In the genomic region with DNA sequence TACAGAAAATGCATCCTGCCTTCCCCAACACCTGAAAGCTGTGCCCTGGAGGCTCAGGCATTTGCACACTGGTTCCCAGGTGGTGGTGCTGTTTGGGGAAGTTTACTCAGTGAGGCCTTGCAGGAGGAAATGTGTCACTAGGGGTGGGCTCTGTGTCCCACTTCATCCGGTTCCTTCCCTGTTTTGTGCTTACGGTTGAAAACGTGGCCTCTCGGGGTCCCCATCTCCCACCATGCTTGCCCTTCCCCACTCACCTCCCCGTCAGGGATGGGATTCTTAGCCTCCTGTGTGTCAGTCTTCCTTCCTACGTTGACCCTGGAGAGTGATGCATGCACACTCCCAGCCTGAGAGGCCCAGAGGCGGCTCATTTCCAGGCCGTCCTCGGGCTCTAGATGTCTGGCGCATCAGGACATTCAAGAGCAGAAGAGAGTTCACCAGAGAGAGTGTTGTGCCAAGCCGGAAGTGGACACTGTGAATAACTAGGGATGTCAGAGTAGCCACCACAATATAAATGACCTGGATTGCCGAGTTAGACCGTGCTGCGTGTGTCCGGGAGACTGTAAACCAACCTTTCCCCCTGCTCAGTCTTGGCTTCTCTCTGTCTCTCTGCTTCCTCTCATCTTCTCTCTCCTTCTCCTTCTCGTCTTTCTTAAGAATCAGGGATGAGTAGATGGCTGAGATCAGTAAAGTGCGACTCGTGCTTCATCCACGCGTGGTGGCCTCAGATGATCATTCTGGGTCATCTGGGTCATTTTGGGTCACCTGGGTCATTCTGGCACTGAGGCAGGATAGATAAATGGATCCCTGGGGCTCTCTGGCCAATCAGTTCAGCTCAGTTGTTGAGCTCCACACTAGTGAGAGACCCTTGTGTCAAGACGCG, we compare ENCODE assay signal across 8 mouse cellular contexts. TPM values are rescaled to one million over a fixed set of nuclear protein-coding genes. Genes with fewer than 3 reads are reported as not detected.
DNase-seq lines count a peak whose midpoint lies in the region; ATAC-seq lines count a peak whose summit lies in the region.

No protein-coding gene starts in this region.

- peak overlapping the region; percentile 93; the same call in 1 of the 2 replicates for H3K4me2 ChIP-seq in forebrain, embryonic 11.5 days (ENCODE audit: low read depth, low read length, severe bottlenecking)
- no peak overlapping the region for H3K4me2 ChIP-seq in intestine, embryonic 16.5 days (ENCODE audit: low read depth, low read length)
- 0 out of 2 replicates have a peak overlapping the region, but pooled peaks have one; percentile 3 for H3K4me2 ChIP-seq in stomach, embryonic 14.5 days (replicated peaks; ENCODE audit: low read depth, low read length)

- 0 out of 2 replicates have a peak overlapping the region, but pooled peaks have one; percentile 28 for H3K27ac ChIP-seq in forebrain, embryonic 11.5 days (ENCODE audit: low read depth, low read length)
- peak overlapping the region; percentile 49; the same call in 1 of the 2 replicates for H3K27ac ChIP-seq in intestine, embryonic 16.5 days (ENCODE audit: low read length)
- H3K27ac ChIP-seq in stomach, embryonic 14.5 days (ENCODE audit: low read length), result no peak overlapping the region
- no peak overlapping the region for H3K27ac ChIP-seq in limb, embryonic 10.5 days

- no peaks in the 10 kb centered on the region for H3K27me3 ChIP-seq in forebrain, embryonic 11.5 days (ENCODE audit: control insufficient read depth, insufficient read depth, low read length)
- 0 out of 2 replicates have a peak, but pooled peaks cover 3% of the 10 kb centered on the region for H3K27me3 ChIP-seq in intestine, embryonic 16.5 days (replicated peaks; ENCODE audit: control insufficient read depth, insufficient read depth, low read length)
- H3K27me3 ChIP-seq in stomach, embryonic 14.5 days (ENCODE audit: control insufficient read depth, insufficient read depth, low read length), result no peaks in the 10 kb centered on the region
- peaks cover 21% of the 10 kb centered on the region for H3K27me3 ChIP-seq in limb, embryonic 10.5 days (ENCODE audit: low read depth, poor library complexity, severe bottlenecking)

- no peaks in the 10 kb centered on the region for H3K36me3 ChIP-seq in forebrain, embryonic 11.5 days (ENCODE audit: control insufficient read depth, insufficient read depth, low read length)
- no peaks in the 10 kb centered on the region for H3K36me3 ChIP-seq in intestine, embryonic 16.5 days (ENCODE audit: control insufficient read depth, insufficient read depth, low read length)
- no peaks in the 10 kb centered on the region for H3K36me3 ChIP-seq in stomach, embryonic 14.5 days (ENCODE audit: control insufficient read depth, insufficient read depth, low read length)
- H3K36me3 ChIP-seq in limb, embryonic 10.5 days, result no peaks in the 10 kb centered on the region

- H3K9me3 ChIP-seq in forebrain, embryonic 11.5 days (ENCODE audit: control insufficient read depth, low read length), result no peaks in the 10 kb centered on the region
- H3K9me3 ChIP-seq in intestine, embryonic 16.5 days (ENCODE audit: control insufficient read depth, low read length), result no peaks in the 10 kb centered on the region
- H3K9me3 ChIP-seq in stomach, embryonic 14.5 days (ENCODE audit: control insufficient read depth, low read depth, low read length), result no peaks in the 10 kb centered on the region
- no peaks in the 10 kb centered on the region for H3K9me3 ChIP-seq in limb, embryonic 10.5 days (replicated peaks)

- ATAC-seq in forebrain, embryonic 11.5 days (replicated peaks; ENCODE audit: low FRiP score), result no peak
- ATAC-seq in intestine, embryonic 16.5 days, result no peak
- ATAC-seq in stomach, embryonic 14.5 days (ENCODE audit: insufficient number of reproducible peaks, insufficient read depth, low FRiP score, low read depth), result no peak

- WGBS in forebrain, embryonic 11.5 days, result 78% methylated on average over 22 of the region's 22 CpGs
- 74% methylated on average over 22 of the region's 22 CpGs for WGBS in intestine, embryonic 16.5 days
- 75% methylated on average over 22 of the region's 22 CpGs for WGBS in stomach, embryonic 14.5 days
- WGBS in limb, embryonic 10.5 days, result 80% methylated on average over 22 of the region's 22 CpGs

- peak; percentile 21 to 38 for DNase-seq in kidney, postnatal 25 days
- DNase-seq in kidney, postnatal 14 days, result no peak
- no peak for DNase-seq in forebrain, embryonic 11.5 days (ENCODE audit: low spot score)
- DNase-seq in ovary, postnatal 36 days (ENCODE audit: low spot score), result no peak
- DNase-seq in left cerebral cortex, postnatal 25 days (ENCODE audit: low spot score in 2 of 2), result no peak
- no peak for DNase-seq in limb, embryonic 10.5 days (ENCODE audit: low spot score)

- no peak overlapping the region; the same call in 1 of the 2 replicates for H3K9ac ChIP-seq in forebrain, embryonic 11.5 days (ENCODE audit: low read length)
- H3K9ac ChIP-seq in intestine, embryonic 16.5 days (ENCODE audit: low read depth, low read length), result no peak overlapping the region
- H3K9ac ChIP-seq in stomach, embryonic 14.5 days (replicated peaks; ENCODE audit: low read depth, low read length), result no peak overlapping the region

- no peak overlapping the region for H3K4me3 ChIP-seq in forebrain, embryonic 11.5 days (ENCODE audit: low read depth, low read length)
- no peak overlapping the region for H3K4me3 ChIP-seq in intestine, embryonic 16.5 days (ENCODE audit: low read length)
- no peak overlapping the region for H3K4me3 ChIP-seq in stomach, embryonic 14.5 days (ENCODE audit: low read depth, low read length)
- no peak overlapping the region for H3K4me3 ChIP-seq in limb, embryonic 10.5 days

- intact Hi-C loops in left cerebral cortex, postnatal 25 days (cut with DNase I), result no loop called here

- peaks cover 44% of the 10 kb centered on the region for H3K4me1 ChIP-seq in forebrain, embryonic 11.5 days (replicated peaks; ENCODE audit: control insufficient read depth, insufficient read depth, low read length)
- H3K4me1 ChIP-seq in intestine, embryonic 16.5 days (ENCODE audit: control insufficient read depth, insufficient read depth, low read length), result peaks cover 59% of the 10 kb centered on the region
- peaks cover 37% of the 10 kb centered on the region for H3K4me1 ChIP-seq in stomach, embryonic 14.5 days (ENCODE audit: control insufficient read depth, insufficient read depth, low read length)
- H3K4me1 ChIP-seq in limb, embryonic 10.5 days, result peaks cover 53% of the 10 kb centered on the region

RNA-seq across cellular contexts. Expression of a gene that starts 4.0 kb away (rescaled TPM):
- polyA plus RNA-seq in forebrain, embryonic 11.5 days (2014; fragmentation: Nextera tagmentation; extraction: Ambion mirVana), result 33.5 and 36.4 TPM in 2 replicates
- polyA plus RNA-seq in intestine, embryonic 16.5 days (2015; fragmentation: Nextera tagmentation; extraction: Ambion mirVana), result 21.7 and 23.7 TPM in 2 replicates
- 18.3 and 21.9 TPM in 2 replicates for polyA plus RNA-seq in stomach, embryonic 14.5 days (2014; fragmentation: Nextera tagmentation; extraction: Ambion mirVana)
- total RNA-seq in left cerebral cortex, postnatal 25 days (2021), result 100 to 1,000 TPM; 240 to 249 TPM
- 9.6 and 12.2 TPM in 2 replicates for polyA plus RNA-seq in limb, embryonic 10.5 days (2016; fragmentation: Nextera tagmentation; extraction: Ambion mirVana)

RNA-seq across cellular contexts. Expression of a gene that starts 24.3 kb away (rescaled TPM):
- polyA plus RNA-seq in forebrain, embryonic 11.5 days (2014; fragmentation: Nextera tagmentation; extraction: Ambion mirVana), result 144 and 163 TPM in 2 replicates
- polyA plus RNA-seq in intestine, embryonic 16.5 days (2015; fragmentation: Nextera tagmentation; extraction: Ambion mirVana), result 115 and 120 TPM in 2 replicates
- 134 and 136 TPM in 2 replicates for polyA plus RNA-seq in stomach, embryonic 14.5 days (2014; fragmentation: Nextera tagmentation; extraction: Ambion mirVana)
- 1 to 10 TPM; 7.4 to 9.1 TPM for total RNA-seq in left cerebral cortex, postnatal 25 days (2021)
- polyA plus RNA-seq in limb, embryonic 10.5 days (2016; fragmentation: Nextera tagmentation; extraction: Ambion mirVana), result 119 and 140 TPM in 2 replicates

Comparison
In these comparisons a context has a peak if more than half of its experiments do, and no peak if none do; other contexts are left out.
1. DNase-seq: peak in kidney, postnatal 25 days (2 of 2); none in kidney, postnatal 14 days (single experiment), forebrain, embryonic 11.5 days (single experiment), ovary, postnatal 36 days (single experiment), left cerebral cortex, postnatal 25 days (0 of 2) and limb, embryonic 10.5 days (single experiment).
2. H3K27ac ChIP-seq: peak in forebrain, embryonic 11.5 days (single experiment) and intestine, embryonic 16.5 days (single experiment); none in stomach, embryonic 14.5 days (single experiment) and limb, embryonic 10.5 days (single experiment).